Mouse (Mus musculus) megakaryocyte, embryonic 14.5 days (primary cell): Measurements from ENCODE around the gene Gm17324. TPM values are rescaled to one million over a fixed set of nuclear protein-coding genes. Genes with fewer than 3 reads are reported as not detected.

Experiments used
- H3K27me3 ChIP-seq: replicated peaks from 2 replicates; pipeline ENCODE3; 2012; ENCODE audit warnings: inconsistent platforms
- H3K36me3 ChIP-seq: replicated peaks from 2 replicates; pipeline ENCODE3; 2012; ENCODE audit warnings: low read length, inconsistent platforms, mixed read lengths
- H3K4me1 ChIP-seq: 2 replicates; pipeline ENCODE4 v1.6.1; 2012; ENCODE audit warnings: inconsistent platforms
- H3K4me3 ChIP-seq: replicated peaks from 2 replicates; pipeline ENCODE3; 2012; ENCODE audit warnings: moderate library complexity, mild to moderate bottlenecking, inconsistent platforms
- H3K9me3 ChIP-seq: 2 replicates; pipeline ENCODE4 v1.6.1; 2012; ENCODE audit warnings: inconsistent platforms
- FLI1 ChIP-seq: IDR thresholded peaks from 2 replicates; pipeline ENCODE4 v1.6.1; 2012; ENCODE audit warnings: low read length, inconsistent platforms, mixed read lengths
- GATA1 ChIP-seq: IDR thresholded peaks from 3 replicates; pipeline ENCODE4 v1.6.1; 2012; ENCODE audit warnings: mixed read lengths, low read length, inconsistent platforms, borderline replicate concordance
- polyA plus RNA-seq: library from polyadenylated mRNA; stranded (reverse); fragments of >175 nt; gene quantifications from 2 replicates; pipeline ENCODE4 v1.2.3, GENCODE M21; 2012; ENCODE audit warnings: low replicate concordance; ENCODE audit not compliant: insufficient read depth

Gene Gm17324
- polyA plus RNA-seq, 1 experiment, result 0.54 TPM

GRCm38 (mm10) chr9:78465725-78466124, 17.1 kb upstream of the Gm17324 start:
- Histone ChIP-seq H3K9me3 (no peaks in the 10 kb centered on the region), H3K4me3 (no peak overlapping the region), H3K36me3 (peaks cover 87% of the 10 kb centered on the region), H3K4me1 (peaks cover 33% of the 10 kb centered on the region), H3K27me3 (no peaks in the 10 kb centered on the region)
- TF ChIP-seq GATA1, result no peak
- TF ChIP-seq FLI1, result no peak

- TF ChIP-seq FLI1, result no peak
- no peak for TF ChIP-seq GATA1
- Histone ChIP-seq H3K27me3 (no peaks in the 10 kb centered on the region), H3K4me1 (peaks cover 41% of the 10 kb centered on the region), H3K36me3 (peaks cover 87% of the 10 kb centered on the region), H3K4me3 (no peak overlapping the region), H3K9me3 (no peaks in the 10 kb centered on the region)
These were observed 14.8 kb upstream of the Gm17324 start for GRCm38 (mm10) chr9:78463337-78463736.

GRCm38 (mm10) chr9:78457026-78457425, 8.4 kb upstream of the Gm17324 start:
- Histone ChIP-seq H3K4me1 (peaks cover 34% of the 10 kb centered on the region), H3K36me3 (peaks cover 89% of the 10 kb centered on the region), H3K9me3 (no peaks in the 10 kb centered on the region), H3K4me3 (no peak overlapping the region), H3K27me3 (no peaks in the 10 kb centered on the region)
- TF ChIP-seq GATA1, result no peak
- no peak for TF ChIP-seq FLI1

GRCm38 (mm10) chr9:78451382-78451781, 2.8 kb upstream of the Gm17324 start:
- no peaks in the 10 kb centered on the region for H3K9me3 ChIP-seq
- H3K4me3 ChIP-seq, result peak overlapping the region; percentile 83
- TF ChIP-seq FLI1 (no peak), GATA1 (no peak)
- peaks cover 55% of the 10 kb centered on the region for H3K4me1 ChIP-seq
- H3K27me3 ChIP-seq, result no peaks in the 10 kb centered on the region
- H3K36me3 ChIP-seq, result peaks cover 50% of the 10 kb centered on the region

GRCm38 (mm10) chr9:78450404-78450803, 1.8 kb upstream of the Gm17324 start:
- Histone ChIP-seq H3K36me3 (peaks cover 40% of the 10 kb centered on the region), H3K4me1 (peaks cover 55% of the 10 kb centered on the region), H3K9me3 (no peaks in the 10 kb centered on the region), H3K4me3 (no peak overlapping the region), H3K27me3 (peaks cover 4% of the 10 kb centered on the region)
- no peak for TF ChIP-seq FLI1

- H3K9me3 ChIP-seq, result no peaks in the 10 kb centered on the region
- peaks cover 14% of the 10 kb centered on the region for H3K36me3 ChIP-seq
- peak overlapping the region; percentile 99 for H3K4me3 ChIP-seq
- H3K27me3 ChIP-seq, result peaks cover 12% of the 10 kb centered on the region
- peaks cover 54% of the 10 kb centered on the region for H3K4me1 ChIP-seq
- no peak for TF ChIP-seq GATA1
- no peak for TF ChIP-seq FLI1
These were observed 997 bp downstream of the Gm17324 start for GRCm38 (mm10) chr9:78447606-78447972.

- Histone ChIP-seq H3K4me3 (peak within 1 kb of the TSS; percentile 96), H3K27me3 (peaks cover 12% of the 10 kb centered on the region), H3K4me1 (peaks cover 53% of the 10 kb centered on the region), H3K36me3 (peaks cover 4% of the 10 kb centered on the region), H3K9me3 (no peaks in the 10 kb centered on the region)
- TF ChIP-seq FLI1, result no peak
- no peak for TF ChIP-seq GATA1
These were observed 5.8 kb downstream of the Gm17324 start, which contains the start of gene Cgas for GRCm38 (mm10) chr9:78442579-78443392. TSS of gene Cgas (minus strand) at chr9:78443237.

- H3K4me1 ChIP-seq, result peaks cover 47% of the 10 kb centered on the region
- no peaks in the 10 kb centered on the region for H3K9me3 ChIP-seq
- peak overlapping the region; percentile 96 for H3K4me3 ChIP-seq
- TF ChIP-seq FLI1 (no peak), GATA1 (no peak)
- H3K27me3 ChIP-seq, result peaks cover 12% of the 10 kb centered on the region
- peaks cover 4% of the 10 kb centered on the region for H3K36me3 ChIP-seq
These were observed 6.4 kb downstream of the Gm17324 start for GRCm38 (mm10) chr9:78442237-78442578.

GRCm38 (mm10) chr9:78439426-78439825, 9.2 kb downstream of the Gm17324 start:
- Histone ChIP-seq H3K27me3 (peaks cover 3% of the 10 kb centered on the region), H3K36me3 (peaks cover 25% of the 10 kb centered on the region), H3K9me3 (no peaks in the 10 kb centered on the region), H3K4me1 (peaks cover 46% of the 10 kb centered on the region), H3K4me3 (no peak overlapping the region)
- TF ChIP-seq FLI1 (no peak), GATA1 (no peak)

- Histone ChIP-seq H3K4me3 (no peak overlapping the region), H3K9me3 (no peaks in the 10 kb centered on the region), H3K27me3 (no peaks in the 10 kb centered on the region), H3K36me3 (peaks cover 48% of the 10 kb centered on the region), H3K4me1 (peaks cover 26% of the 10 kb centered on the region)
- no peak for TF ChIP-seq GATA1
- no peak for TF ChIP-seq FLI1
These were observed 16.1 kb downstream of the Gm17324 start for GRCm38 (mm10) chr9:78432471-78432870.

GRCm38 (mm10) chr9:78430486-78430885, 18.1 kb downstream of the Gm17324 start:
- TF ChIP-seq GATA1, result no peak
- no peak for TF ChIP-seq FLI1
- H3K4me3 ChIP-seq, result no peak overlapping the region
- H3K9me3 ChIP-seq, result no peaks in the 10 kb centered on the region
- peaks cover 37% of the 10 kb centered on the region for H3K36me3 ChIP-seq
- peaks cover 23% of the 10 kb centered on the region for H3K4me1 ChIP-seq
- peaks cover 1% of the 10 kb centered on the region for H3K27me3 ChIP-seq
